Mouse (Mus musculus) forelimb bud, embryonic 11.5 days (tissue): Measurements from ENCODE around the gene Ppme1.

Experiments
- DNase-seq: peaks from one replicate; pipeline ENCODE4 v3.0.0-alpha.2; 2012; ENCODE audit warnings: low read depth, low spot score

The Ppme1 gene

DNA sequence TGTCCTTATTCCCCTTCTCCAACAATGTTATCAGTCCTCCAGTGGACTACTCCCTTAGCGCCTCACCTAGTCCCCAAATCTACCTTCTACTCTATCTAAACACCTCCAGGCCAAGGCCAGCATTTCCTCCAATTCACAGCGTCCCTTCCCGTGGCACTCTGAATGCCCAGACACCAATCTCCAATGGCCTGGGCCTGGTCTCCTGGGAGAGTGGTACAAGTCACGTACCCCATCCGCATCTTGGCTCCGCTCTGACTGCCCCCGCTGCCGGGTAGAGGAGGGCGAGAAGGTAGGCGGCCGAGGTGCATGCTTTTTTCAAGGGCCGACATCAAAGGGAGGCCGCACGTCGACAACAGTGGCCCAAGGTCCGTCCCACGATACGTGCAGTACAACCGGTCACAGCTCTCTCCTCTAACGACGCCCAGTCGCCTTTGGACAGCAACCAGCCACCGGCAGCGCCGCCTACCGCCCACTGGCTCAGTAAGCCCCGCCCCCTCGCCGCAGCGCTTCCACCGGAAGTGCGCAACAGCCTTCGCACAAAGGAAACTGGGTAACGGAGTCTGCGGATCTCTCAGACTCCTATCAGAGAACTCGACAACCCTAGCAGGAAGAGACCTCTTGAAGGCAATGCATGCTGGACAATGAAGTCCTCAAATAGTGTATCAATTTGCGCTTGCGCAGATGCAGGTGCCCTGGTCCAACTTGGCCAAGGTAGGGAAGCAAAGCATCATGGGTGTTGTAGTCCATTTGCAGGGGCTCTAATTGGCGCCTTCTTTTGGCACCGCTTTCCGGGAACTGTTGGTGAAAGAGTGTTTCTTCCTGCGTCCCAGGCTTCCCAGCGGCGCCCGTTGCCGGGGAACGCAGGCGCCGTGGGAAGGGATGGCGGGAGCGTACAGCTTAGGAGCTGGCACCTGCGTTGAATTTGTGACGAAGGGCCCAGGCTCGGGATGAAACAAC lies at the start of gene Ppme1, which contains the start of gene C2cd3:
Gene Ppme1, minus strand, starts transcription at position 813 of the 957 bp plus-strand sequence.
Gene C2cd3, plus strand, starts transcription at position 739 of the 957 bp plus-strand sequence.
- DNase-seq: peak; percentile 100

DNA sequence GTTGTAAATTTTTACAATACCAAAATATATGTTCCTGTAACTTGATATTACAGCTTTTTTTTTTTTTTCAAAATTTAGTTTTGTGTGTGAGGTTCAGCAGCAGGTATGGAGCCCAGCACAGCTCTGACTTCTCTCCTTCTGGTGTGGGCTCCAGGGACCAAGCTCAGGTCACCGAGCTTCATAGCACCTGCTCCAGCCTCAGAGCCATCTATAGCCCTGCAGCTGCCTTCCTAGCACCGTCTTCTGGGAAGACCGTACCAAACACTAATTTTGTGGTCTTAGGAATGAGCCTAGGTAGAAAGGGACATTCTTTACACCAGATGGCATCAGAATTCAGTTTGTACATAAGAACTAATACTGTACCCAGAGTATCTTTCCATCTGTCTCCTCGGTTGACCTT lies 36.6 kb upstream of the Ppme1 start:
- no peak for DNase-seq

DNA sequence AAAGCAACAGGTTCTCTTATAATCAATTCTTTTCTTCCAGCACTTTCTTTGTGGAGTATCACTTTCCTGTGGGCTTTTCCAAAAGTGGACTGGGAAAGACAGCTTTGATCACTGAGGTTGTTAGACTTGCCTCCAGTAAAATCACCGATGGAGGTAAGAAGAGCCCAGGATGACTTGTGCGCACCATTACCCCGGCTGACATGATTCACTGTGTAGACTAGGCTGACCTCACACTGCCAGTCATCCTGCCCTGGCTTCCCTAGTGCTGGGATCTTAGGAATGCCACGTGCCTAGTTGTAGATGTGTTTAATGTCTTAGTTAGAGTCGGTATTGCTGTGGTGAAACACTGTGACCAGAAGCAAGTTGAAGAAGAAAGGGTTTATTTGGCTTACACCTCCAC lies 35.6 kb upstream of the Ppme1 start:
- DNase-seq: no peak

- DNase-seq: no peak
These were observed 30.6 kb upstream of the Ppme1 start for GRCm38 (mm10) chr7:100402715-100403114.

DNA sequence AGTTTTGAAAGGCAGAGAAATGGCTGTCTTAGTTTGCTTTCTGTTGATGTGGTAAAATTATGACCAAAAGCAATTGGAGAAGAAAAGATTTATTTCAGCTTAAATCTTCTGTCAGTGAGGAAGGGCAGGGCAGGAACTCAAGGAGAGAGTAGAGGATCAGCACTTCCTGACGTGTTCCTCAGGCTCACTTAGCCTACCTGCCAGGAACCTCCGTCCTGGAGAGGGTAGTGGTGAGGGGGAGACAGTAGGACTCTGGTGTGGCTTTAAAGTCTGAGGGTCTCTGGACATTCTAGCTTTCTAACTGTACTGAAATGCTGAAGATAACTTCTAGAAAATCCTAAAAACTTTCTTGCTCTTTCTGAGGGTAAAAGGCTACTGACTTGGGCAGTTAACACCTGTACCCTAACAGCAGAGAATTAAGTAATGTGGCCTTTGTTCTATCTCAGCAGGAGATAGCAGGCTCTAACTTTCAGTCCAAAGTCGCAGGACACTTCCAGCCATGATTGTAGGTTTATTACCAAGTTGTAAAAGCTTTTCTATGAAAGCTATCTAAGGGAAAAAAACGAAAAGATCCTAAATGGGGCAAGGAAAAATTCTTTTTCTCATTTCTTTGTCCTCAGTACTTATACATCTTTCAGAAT lies 28.9 kb upstream of the Ppme1 start:
- no peak for DNase-seq

- DNase-seq: no peak
These were observed 27.3 kb upstream of the Ppme1 start for GRCm38 (mm10) chr7:100399231-100399913.

GRCm38 (mm10) chr7:100392265-100392664 lies 20.2 kb upstream of the Ppme1 start:
- no peak for DNase-seq

DNA sequence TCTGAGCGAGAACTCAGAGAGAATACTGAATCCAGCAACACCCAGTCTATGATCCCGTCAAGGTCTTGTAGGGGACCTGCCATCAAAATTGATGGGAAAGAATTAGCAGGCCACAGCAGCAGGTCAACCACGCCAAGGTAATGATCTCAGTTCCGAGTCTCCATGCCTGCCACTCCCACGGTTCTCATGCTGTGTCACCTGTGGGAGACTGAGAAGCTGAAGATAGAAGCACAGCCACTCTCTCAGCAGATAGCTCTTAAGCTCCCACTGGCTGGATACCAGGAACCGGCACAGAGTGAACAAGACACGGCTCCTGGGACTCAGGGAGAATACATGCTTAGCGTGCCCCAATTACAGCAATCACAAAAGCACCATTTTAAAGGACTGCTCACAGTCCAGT lies 18.1 kb upstream of the Ppme1 start:
- no peak for DNase-seq

DNA sequence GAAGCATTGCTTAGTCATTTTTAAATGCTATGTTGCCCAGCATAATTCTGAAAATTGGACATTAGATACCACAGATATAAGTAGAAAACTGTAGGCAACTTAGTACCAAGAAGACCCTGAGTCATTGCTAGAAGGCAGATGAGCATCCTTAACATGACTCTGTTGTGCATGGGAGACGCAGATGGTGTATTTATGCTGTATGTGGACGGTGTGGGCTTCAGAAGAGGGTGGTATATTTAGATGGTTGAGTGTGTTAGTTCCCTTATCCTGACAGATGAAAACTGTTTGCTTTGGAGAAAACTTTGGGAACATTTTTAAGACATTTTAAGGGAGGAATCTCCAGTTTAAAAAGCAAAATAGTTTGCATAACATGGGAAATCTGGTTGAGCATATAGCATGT lies 16.1 kb upstream of the Ppme1 start:
- no peak for DNase-seq

DNA sequence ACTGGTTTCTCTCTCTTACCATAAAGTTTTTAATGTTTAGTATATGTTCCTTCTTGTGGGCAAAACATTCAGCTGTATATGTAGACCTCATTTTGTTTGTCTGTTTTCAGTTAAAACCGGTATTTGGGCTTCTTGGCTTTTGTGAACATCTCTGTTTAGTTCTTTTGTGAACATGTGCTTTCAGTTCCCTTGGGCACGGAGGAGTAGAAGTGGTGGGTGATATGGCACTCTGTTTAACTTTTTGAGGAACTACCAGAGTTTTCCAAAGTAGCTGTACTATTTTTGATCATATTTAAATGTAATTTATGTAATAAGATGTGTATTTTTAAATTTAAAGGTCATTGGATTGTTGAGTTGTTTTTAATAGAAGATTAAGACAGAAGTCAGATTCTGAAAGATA lies 11.1 kb upstream of the Ppme1 start:
- no peak for DNase-seq

DNA sequence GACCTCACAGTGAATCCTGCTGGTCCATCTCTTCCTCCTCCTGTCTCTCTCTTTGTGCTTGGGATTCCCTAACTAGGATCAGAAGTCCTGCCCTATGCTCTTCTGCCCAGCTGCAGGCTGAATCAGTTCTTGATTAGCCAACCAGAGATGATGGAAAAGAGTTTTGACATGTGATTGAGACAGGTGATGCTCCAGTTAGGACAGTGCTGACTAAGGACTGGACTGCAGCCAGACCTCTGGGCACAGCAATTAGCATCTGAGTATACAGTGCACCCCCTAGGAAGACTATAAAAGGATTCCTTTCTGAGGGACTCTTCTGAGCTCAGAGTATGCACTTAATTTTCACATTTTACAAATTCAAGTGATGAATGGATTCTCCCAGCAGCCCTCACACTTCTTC lies 9.1 kb upstream of the Ppme1 start:
- no peak for DNase-seq

DNA sequence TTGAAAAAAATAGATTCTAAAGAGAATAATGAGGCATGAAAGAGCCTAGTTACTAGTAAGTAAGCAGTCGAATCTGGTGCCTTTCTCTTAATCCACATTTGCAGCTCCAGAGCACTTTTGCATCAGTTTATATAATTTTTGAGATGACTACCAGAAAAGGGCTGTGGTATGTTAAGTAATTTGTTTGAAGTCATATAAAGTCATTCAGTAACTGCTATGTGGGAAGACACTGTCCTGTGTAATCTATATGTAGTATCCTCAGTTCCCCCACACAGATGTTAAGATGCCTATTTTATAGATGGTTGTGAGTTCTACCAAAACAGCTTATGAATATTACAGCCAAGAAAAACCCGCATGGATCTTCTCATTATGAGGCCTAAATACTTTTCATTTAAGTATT lies 6.2 kb upstream of the Ppme1 start:
- DNase-seq: no peak

DNA sequence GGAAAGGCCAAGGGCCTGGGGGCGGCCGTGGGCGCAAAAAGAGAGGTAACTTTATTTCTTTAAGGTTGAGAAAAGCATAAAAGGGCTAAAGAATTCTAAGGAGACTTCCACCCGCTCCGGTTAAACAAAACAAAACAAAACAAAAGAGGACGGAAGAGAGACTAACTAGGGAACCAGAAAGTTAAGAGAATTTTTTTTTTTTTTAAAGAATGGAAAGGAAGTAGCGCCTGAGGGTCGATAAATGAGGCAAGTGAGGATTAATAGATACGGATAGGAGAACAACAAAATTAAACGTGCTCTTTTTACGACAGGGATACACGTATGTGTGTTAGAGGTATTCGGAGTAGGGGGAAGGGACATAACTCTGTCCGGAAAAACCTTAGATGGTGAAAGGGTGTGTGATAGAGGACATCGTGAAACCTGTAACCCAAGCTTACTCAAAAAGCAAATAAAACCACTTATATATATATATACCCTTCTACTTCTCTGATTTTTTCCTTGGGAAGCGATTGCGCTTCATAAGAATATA lies 409 bp upstream of the Ppme1 start:
- DNase-seq: peak; percentile 30

- DNase-seq: peak; percentile 10
These were observed 7.2 kb downstream of the Ppme1 start for GRCm38 (mm10) chr7:100364888-100365287.

DNA sequence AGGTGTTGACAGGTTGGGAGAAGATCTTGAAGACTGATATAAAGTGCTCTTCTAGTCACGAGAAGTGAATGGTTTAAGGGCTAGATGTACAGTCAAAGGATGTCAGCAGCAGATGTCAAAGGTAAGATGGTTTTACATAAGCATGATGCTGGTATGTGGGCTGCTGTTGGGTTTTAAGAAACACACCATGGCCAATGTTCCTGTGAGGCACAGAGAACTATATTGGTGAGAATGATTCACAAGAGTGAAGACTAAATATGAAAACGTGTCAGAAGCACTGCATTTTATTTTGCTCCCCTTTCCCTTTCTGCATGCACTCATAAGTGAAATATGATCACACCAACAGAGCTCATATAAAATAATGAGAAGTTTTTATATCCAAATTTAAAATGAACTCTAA lies 8.9 kb downstream of the Ppme1 start:
- no peak for DNase-seq

GRCm38 (mm10) chr7:100357856-100358255 lies 14.3 kb downstream of the Ppme1 start:
- no peak for DNase-seq

DNA sequence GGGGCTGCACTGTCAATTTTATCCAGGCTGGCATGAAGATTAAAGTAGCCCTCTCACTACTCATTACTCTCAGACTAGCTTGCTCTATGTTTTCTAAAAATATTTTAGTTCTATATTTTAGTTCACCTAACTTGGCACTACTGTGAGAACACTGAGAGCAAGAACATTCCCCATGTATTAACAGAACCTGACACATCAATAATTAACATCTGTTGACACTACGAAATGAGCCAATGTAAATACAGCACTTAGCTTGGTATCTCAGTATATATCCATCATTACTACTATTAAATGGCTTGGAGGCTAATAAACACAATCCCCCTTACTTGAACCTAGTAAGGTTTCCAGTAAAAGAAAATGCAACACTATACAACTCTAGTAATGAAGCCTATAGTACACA lies 15.3 kb downstream of the Ppme1 start:
- no peak for DNase-seq

- no peak for DNase-seq
These were observed 15.8 kb downstream of the Ppme1 start for GRCm38 (mm10) chr7:100356324-100356723.

- no peak for DNase-seq
These were observed 17.1 kb downstream of the Ppme1 start for GRCm38 (mm10) chr7:100354984-100355383.

- no peak for DNase-seq
These were observed 36.2 kb downstream of the Ppme1 start for GRCm38 (mm10) chr7:100335921-100336320.

DNA sequence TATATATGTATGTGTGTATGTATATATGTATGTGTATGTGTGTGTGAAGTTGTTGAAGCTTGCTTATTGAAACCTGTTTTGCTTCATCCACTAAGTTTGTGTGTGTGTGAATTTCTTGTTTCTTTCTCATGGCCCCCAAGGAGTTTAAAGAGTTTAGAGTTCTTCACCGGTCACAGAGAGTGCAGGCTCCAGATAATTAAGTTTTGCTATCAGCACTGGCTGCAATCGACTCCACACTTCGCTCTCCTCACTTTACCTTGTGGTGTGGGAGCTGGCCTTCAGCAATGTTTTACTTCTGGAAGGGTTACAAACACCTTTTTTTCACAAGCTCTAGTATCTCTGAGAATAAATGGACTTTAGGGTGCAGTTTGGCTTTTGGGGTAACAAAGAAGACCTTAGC lies 40.8 kb downstream of the Ppme1 start:
- DNase-seq: no peak

DNA sequence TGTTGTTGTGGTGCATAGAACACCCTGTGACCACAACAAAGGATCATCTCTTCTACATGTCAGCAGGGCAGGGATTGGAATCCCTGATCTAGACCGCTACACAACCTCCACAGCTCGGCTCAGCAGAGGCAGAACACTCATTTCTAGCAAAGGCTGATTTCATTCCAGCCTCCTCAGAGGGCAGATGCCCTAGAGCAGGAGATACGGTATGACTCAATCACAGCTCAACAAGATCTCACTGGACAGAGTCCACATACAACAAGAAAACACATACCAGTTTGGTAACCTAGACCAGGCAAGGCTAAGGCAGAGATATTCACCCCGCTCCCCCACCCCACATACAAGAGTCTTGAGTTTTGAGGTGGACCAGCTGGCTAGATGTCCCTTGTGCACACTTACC lies 43.5 kb downstream of the Ppme1 start:
- no peak for DNase-seq
